Mouse (Mus musculus): ENCODE data around the gene Vmn1r46. TPM values are rescaled to one million over a fixed set of nuclear protein-coding genes. Genes with fewer than 3 reads are reported as not detected.
"Not testable (repeated sequence)": the region's sequence is repeated elsewhere in the genome, so short reads cannot be mapped to it uniquely, and the experiment has no call there.

Vmn1r46 gene
- not detected in 2 replicates for total RNA-seq (2017)

GRCm38 (mm10) chr6:89969013-89969412, at the start of gene Vmn1r46:
Gene Vmn1r46 (plus strand): TSS chr6:89969313.
- ATAC-seq (replicated peaks in 1 of 2; ENCODE audit: insufficient read depth in 1 of 2, low FRiP score in 2 of 2, low TSS enrichment in 1 of 2, low read depth in 1 of 2, poor library complexity in 2 of 2, severe bottlenecking in 2 of 2) = no peak

- not testable (repeated sequence) for ATAC-seq (replicated peaks in 1 of 2; ENCODE audit: insufficient read depth in 1 of 2, low FRiP score in 2 of 2, low TSS enrichment in 1 of 2, low read depth in 1 of 2, poor library complexity in 2 of 2, severe bottlenecking in 2 of 2)
Measured at GRCm38 (mm10) chr6:89940498-89940897, 28.6 kb upstream of the Vmn1r46 start, which contains the start of gene Vmn1r45. Gene Vmn1r45 (minus strand): TSS chr6:89940598.

DNA sequence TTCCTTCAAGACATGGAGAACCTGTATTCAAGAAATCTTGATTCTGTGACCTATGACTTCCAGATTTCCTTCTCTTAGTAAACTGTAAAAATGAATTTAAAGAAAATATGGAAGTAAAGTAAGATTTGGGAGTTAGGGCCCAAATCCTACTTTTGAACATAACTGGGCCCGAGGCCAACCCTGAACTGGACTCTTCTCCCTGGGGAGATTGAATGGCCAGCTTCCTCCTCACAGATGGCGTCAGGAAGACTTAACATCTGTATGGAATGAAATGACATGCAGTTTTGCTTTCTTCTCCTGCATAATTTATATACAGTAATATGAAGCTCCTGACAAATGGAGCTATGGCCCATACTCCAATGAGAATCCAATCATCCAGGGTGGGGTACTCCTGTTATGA, 28.2 kb upstream of the Vmn1r46 start:
- no peak for ATAC-seq (replicated peaks in 1 of 2; ENCODE audit: insufficient read depth in 1 of 2, low FRiP score in 2 of 2, low TSS enrichment in 1 of 2, low read depth in 1 of 2, poor library complexity in 2 of 2, severe bottlenecking in 2 of 2)

DNA sequence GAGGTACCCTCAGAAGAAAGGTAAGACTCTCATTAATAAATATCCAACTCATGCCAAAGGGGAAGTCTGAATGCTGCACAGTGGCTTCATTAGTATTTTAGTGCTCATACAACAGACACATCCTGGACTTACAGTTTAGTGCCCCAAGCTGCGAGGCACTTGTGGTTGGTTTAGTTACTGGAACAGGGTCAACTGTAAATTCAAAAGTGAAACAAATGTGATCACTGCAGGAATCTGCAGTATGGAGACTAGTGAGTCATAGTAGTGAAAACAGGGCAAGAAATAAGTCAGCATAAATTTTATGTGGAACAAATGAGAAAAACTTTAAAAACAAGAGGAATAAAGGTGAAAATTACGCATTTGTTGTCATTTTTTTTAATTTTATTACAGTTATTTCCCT, 15.6 kb upstream of the Vmn1r46 start:
- no peak for ATAC-seq (replicated peaks in 1 of 2; ENCODE audit: insufficient read depth in 1 of 2, low FRiP score in 2 of 2, low TSS enrichment in 1 of 2, low read depth in 1 of 2, poor library complexity in 2 of 2, severe bottlenecking in 2 of 2)

DNA sequence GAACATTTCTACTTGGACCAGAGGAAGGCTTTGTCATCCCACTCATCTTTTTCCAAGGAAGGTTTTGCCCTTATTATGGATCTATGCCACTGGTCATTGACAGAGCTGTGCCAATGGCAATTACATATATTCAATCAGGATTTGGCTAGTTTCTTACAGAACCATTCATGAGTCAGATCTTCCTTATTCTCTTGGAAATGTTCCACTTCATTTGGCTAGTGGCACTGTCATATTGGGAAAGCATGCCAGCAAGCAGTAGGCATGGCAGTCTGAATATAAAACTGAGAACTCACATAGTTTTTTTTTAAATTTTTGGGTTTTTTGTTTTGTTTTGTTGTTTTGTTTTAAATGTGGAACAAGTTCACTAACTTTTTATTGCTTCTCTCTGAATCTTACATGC, 2.8 kb upstream of the Vmn1r46 start:
- ATAC-seq (replicated peaks in 1 of 2; ENCODE audit: insufficient read depth in 1 of 2, low FRiP score in 2 of 2, low TSS enrichment in 1 of 2, low read depth in 1 of 2, poor library complexity in 2 of 2, severe bottlenecking in 2 of 2) = no peak

DNA sequence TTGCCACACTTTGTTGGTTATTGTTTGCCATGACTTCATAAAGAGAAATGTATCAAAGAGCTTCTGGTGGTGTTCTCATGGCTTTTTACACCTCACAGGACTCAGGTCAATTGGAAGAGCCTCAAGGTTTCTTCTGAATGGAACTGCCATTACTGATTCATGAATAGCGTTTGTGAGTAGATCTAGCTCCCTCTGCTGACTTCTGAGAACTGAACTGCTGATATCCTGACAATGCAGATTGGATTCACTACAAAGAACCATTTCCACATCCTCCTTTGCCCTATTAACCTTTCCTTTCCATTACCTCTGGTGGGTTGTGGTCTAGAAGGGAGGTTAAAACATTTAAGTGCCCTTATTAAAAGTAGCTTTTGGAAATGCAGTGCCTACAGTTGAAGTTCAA, 16.9 kb downstream of the Vmn1r46 start:
- ATAC-seq (replicated peaks in 1 of 2; ENCODE audit: insufficient read depth in 1 of 2, low FRiP score in 2 of 2, low TSS enrichment in 1 of 2, low read depth in 1 of 2, poor library complexity in 2 of 2, severe bottlenecking in 2 of 2) = no peak

GRCm38 (mm10) chr6:90015847-90016246, 46.7 kb downstream of the Vmn1r46 start, which contains the start of gene Vmn1r47:
Gene Vmn1r47 (plus strand): TSS chr6:90016147.
- ATAC-seq (replicated peaks in 1 of 2; ENCODE audit: insufficient read depth in 1 of 2, low FRiP score in 2 of 2, low TSS enrichment in 1 of 2, low read depth in 1 of 2, poor library complexity in 2 of 2, severe bottlenecking in 2 of 2) = not testable (repeated sequence)

Other genes starting within 250 kb of the Vmn1r46 start
- not detected in 2 replicates for gene Vmn1r41, start 228.5 kb upstream of the Vmn1r46 start, total RNA-seq (2017)
- not detected in 2 replicates for gene Vmn1r42, start 92.9 kb upstream of the Vmn1r46 start, total RNA-seq (2017)
- gene Vmn1r43, start 92.9 kb upstream of the Vmn1r46 start, total RNA-seq (2017) = not detected in 2 replicates
- gene Vmn1r44, start 85.7 kb upstream of the Vmn1r46 start, total RNA-seq (2017) = not detected in 2 replicates
- not detected in 2 replicates for gene Vmn1r45, start 28.7 kb upstream of the Vmn1r46 start, total RNA-seq (2017)
- not detected in 2 replicates for gene Vmn1r47, start 46.8 kb downstream of the Vmn1r46 start, total RNA-seq (2017)
- not detected in 2 replicates for gene Vmn1r48, start 67.5 kb downstream of the Vmn1r46 start, total RNA-seq (2017)
- gene Vmn1r49, start 109.2 kb downstream of the Vmn1r46 start, total RNA-seq (2017) = not detected in 2 replicates
- not detected in 2 replicates for gene Vmn1r50, start 132.1 kb downstream of the Vmn1r46 start, total RNA-seq (2017)
- not detected in 2 replicates for gene Vmn1r51, start 153.3 kb downstream of the Vmn1r46 start, total RNA-seq (2017)
- gene Vmn1r52, start 205.5 kb downstream of the Vmn1r46 start, total RNA-seq (2017) = not detected in 2 replicates
- not detected in 2 replicates for gene V1ra8, start 233.5 kb downstream of the Vmn1r46 start, total RNA-seq (2017)